Mouse (Mus musculus) liver, postnatal 0 days (tissue): ENCODE results near the gene Defb41.

ENCODE experiments used
- CTCF ChIP-seq: sonication (generic); IDR thresholded peaks from 2 replicates; pipeline ENCODE4 v1.5.1; 2016; ENCODE audit warnings: antibody characterized with exemption, low read depth
- EP300 ChIP-seq: IDR thresholded peaks from 2 replicates; pipeline ENCODE4 v1.6.1; 2016; ENCODE audit warnings: antibody characterized with exemption, low read depth, mild to moderate bottlenecking

DNA sequence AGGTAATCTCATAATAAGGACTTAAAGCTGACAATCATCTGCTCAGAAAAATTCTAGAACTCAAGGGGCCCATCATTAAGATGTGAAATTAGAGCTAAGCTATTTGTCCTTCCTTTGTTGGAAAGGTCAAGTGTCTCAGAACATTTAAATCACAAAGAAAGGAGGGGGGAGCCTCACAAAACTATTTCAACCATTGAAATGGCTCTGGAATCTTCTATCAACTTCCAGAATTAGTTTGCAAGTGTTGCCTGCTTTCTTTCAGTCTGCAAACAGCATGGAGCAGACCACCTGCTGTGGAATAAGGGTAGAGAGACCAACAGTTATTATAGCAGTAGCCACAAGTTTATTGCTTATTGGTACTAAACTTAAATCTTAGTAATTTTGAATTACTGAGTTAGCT is 22.4 kb upstream of the Defb41 start:
- TF ChIP-seq CTCF (no peak), EP300 (no peak)
